Mouse (Mus musculus): ENCODE measurements around the gene Mapk8ip3.

Mapk8ip3 gene

DNA sequence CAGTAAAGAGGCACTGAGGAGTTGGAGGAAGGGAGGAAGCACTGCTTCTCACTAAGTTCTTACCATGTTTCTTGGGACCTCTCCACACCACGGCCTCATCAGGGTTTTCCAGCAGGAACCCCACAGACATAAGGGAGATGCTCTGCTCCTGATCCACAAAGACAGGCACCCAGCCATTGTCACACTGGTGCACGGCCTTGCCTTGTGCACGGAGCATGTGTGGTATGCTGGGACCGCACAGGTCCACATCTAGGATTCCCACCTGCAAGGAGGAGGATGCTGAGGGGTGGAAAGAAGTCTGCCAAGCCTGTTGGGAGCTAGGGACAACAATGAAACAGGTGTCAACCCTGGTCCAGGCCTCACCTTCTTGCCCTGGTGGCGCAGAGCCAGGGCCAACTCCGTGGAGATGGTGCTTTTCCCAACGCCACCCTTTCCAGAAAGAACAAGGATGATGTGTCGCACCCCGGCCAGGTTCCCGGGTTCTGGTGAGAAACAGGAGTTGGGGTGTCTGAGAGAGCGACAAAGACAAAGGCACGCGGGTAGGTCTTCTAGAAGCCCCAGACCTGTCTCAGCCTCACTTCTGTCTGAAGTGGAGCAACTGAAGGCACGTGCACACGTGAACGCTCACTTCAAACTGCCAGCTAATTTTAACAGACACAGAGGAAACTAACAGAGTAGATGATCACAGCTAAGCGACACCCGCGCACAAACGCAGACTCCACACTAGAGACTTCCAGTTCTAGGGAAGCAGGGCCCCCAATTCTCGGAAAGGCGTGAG, 51.2 kb downstream of the Mapk8ip3 start:
- no peak for DNase-seq (ENCODE audit: low spot score)

DNA sequence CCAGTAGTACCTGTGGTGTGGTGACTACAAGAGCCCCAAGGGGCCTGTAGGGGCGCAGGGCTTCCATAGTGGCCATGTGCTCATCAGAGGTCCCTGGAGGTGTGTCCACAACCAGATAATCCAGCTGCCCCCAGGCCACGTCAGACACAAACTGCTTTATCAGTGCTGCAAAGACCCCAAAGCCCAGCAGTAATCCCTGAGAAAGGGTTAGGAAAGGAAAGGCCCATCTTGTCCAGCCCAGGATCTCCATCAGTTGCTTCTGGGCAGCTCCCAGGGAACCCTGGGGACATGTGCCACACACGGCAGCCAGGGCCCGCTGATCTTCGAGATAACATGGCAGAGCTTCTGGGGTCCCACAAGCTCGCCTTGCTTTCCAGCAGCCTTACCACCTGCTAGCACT, 52.4 kb downstream of the Mapk8ip3 start:
- DNase-seq (ENCODE audit: low spot score), result no peak

DNA sequence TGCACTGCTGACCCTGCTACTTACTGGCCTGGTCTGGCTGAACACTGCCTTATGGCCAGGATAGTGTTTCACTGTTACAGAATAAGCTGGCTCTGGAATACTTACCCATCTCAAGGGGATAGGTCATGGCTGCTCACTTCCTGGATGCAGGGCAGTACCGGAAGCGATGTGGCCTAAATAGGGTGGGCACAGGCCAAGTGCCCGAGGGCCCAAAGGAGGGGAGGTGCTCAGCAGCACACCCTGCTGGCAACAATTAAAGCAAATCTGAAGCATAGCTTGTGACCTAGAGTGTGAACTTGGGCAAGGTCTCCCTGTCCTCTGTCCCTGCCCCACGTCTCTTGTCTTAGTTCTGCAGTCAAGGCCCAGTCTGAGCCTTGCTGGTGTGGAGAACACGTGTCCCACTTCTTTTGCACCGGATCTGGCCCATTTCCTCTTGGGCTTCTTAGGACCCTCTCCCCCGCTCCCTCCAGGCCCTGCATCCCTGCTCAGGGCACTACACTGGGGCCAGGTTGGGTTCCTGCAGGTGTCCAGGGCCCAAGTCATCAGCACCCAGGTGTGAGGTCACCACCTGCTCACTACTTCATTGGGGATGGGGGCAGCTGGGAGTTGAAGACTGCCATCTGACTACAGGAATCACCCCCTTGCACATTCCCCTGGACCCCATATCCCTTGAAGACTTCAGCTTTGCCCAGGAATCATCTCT, 54.9 kb downstream of the Mapk8ip3 start:
- no peak for DNase-seq (ENCODE audit: low spot score)

DNA sequence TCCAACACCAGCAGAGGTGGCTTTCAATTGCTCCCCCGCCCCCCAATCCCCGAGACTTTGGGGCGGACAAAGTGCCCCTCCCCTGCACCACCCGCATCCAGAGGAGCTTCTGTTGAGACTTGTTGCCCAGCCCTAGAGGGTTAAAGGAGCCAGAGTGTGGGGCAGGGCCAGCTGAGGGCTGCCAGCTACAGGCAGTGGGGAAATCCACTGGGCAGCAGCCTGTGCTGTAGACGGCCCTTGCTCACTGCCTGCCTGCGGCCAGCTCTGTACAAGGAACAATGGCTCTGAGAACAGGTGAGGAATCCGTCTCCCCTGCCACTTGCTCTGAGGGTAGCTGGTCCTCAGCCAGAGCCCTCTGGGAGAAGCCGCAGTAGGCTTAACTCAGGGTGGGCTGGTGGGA, 58.2 kb downstream of the Mapk8ip3 start:
- no peak for DNase-seq (ENCODE audit: low spot score)

DNA sequence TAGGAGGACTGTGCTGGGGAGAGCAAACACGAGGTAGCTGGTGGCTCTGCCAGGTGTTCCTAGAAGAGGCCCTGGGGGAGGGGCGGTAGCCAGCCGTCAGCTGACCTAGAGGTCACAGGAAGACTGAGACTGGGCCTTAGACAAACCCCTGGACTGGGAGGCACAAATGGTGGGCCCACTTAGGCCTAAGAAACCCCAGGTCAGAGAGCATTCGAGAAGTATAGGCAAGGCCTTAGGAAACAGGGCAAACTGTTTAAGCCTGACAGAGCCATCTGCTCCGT, 58.7 kb downstream of the Mapk8ip3 start:
- no peak for DNase-seq (ENCODE audit: low spot score)

DNA sequence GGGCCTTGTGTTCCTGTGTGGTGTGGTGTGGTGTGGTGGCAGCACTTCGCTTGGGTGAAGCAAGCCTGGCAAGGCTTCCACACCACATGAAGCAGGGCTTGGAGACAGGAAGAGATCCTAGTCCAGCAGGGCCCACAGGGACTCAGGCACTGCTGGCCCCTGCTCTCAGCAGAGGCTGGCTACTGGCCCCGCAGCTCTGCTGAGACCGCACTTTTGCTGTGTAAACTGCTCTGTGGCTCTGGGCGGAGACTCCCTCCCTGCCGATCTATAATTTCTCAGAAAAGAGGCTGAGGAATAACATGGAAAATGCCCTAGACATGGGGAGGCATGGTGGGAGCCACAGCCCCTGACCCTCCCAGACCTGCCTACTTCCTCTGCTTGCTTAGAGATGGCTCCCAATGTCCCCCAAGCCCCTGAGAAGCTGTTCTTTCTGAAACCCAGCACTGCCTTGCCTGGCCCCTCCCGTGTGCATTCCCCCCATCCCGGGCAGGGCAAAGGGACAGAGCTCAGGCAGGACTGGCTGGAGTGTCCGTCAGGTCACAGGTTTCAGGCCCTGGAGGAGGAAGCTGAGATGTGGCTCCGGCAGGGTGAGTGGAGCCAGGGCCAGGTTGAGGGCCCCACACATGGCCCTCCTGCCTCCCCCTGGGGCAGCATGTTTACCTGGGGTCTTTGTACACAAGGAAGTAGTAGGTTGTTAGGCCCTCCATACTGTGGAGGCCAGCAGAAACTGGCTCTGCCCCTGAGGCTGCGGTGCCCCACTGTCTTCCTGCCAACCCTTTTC, 59.3 kb downstream of the Mapk8ip3 start:
- no peak for DNase-seq (ENCODE audit: low spot score)

DNA sequence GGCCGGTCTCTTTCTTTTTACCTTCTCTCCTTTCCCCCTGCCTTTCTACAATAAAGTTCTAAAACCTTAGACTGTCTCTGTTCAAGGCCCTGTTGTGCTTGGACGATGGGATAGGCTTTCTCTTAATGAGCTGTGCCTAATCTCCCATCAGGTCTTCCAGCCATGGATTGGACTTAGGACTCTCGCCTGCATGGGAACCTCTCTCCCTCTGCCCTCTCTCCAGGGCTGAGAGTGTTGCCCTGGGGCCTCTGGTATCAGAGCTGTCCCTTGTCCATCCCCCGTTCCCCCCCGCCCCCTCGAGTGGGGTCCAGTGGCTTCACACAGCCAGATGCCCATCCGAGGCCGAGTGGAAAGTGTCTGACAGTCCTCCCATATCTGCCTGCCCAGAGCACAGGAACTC, 61.8 kb downstream of the Mapk8ip3 start:
- DNase-seq (ENCODE audit: low spot score), result no peak

DNA sequence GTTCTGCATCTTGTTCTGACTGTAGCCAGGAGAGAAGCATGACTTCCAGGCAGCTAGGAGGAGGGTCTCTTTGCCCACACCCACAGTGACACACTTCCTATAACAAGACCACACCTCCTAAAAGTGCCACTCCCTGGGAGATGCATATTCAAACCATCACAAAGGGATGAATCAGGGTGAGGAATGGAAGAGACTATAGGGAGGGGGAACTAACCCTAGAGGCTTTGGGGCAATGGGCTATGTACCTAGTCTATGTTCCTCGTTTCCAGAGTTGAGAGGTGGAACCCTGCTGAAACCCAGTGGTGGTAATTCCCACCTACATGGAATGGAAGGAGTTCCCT, 62.4 kb downstream of the Mapk8ip3 start:
- no peak for DNase-seq (ENCODE audit: low spot score)

DNA sequence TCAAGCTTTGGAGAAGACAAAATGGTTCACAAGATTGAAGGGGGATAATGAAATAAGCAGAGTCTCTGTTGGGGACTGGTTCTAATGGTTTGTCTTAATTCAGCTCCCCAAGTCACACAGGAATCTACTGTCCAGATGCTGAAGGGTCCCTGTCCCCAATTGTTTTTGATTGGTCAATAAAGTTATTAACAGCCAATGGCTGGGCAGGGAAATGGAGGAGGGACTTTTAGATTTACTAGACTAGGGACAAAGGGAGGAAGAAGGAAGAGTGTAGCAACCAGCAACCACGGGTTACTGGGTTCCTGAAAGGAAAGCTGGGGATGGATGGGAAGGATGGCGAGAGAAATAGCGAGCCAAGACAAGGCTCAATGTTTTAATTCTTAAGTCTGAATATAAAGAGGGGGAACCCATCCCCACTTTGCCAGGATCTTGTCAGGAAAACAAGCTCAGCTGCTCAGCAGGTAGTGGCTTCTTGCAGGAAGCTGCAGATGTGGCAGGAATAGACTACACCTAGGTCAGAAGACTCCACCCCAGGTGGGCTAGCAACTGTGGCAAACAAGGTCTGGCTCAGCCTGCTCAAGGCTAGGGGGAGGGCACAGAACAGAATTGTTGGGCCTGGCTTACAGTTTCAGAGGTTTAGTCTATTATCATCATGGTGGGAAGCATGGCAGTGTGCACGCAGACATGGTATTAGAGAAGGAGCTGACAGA, 62.9 kb downstream of the Mapk8ip3 start:
- no peak for DNase-seq (ENCODE audit: low spot score)

DNA sequence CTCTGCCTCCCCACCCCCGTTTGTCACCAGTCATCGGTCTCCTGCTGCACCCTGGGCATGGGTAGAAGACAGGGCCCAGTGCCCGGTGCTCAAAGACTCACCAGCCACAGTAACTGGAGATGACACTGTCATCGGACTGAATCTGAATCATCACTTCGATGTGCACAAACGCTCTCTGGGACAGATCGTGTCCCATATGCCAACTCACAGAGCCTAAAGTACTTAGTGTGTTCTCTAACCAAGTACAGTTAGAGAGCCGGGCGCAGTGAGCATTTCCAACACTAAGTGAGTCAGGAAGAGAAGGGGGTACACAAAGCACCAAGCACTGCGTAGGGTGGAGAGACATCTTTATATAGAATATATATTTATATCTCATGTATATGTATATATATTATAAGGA, 68.9 kb downstream of the Mapk8ip3 start:
- DNase-seq (ENCODE audit: low spot score), result no peak

DNA sequence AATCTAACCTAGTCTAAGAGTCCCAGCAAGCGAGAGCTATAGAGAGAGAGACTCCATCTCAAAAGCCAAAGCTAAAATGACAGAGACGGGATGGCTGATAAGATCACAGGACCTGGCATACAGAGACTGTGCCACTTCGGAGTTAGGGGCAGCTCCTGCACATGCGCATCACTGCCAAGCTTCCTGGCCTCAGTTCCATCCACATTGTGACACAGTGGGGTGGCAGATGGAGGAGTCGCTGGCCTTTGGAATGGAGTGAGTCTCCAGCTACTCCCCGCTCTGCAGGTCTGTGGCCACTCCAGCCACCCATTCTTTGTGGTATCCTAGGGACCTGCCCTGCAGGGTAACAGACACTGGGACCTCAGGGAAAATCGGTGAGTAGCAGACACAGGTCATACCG, 71.0 kb downstream of the Mapk8ip3 start, which contains the start of gene Igfals:
Gene Igfals (plus strand): TSS at position 222 of the 400 bp plus-strand sequence.
- no peak for DNase-seq (ENCODE audit: low spot score)

DNA sequence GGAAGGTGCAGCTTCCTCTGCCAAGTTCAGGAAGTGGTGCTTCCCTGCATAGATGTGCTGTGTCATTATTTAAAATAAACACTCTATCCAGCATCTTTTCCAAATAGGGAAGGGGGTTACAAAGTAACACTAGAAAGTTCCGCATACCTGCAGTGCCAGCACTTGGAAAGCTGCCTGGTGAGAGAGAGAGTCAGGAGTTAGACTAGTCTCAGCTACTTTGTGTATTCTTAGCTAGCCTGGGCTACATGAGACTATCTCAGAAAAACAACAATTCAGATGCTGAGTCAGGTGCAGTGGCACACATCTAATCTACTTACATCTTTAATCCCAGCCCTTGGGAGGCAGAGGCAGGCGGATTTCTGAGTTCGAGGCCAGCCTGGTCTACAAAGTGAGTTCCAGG, 75.0 kb downstream of the Mapk8ip3 start:
- no peak for DNase-seq (ENCODE audit: low spot score)

DNA sequence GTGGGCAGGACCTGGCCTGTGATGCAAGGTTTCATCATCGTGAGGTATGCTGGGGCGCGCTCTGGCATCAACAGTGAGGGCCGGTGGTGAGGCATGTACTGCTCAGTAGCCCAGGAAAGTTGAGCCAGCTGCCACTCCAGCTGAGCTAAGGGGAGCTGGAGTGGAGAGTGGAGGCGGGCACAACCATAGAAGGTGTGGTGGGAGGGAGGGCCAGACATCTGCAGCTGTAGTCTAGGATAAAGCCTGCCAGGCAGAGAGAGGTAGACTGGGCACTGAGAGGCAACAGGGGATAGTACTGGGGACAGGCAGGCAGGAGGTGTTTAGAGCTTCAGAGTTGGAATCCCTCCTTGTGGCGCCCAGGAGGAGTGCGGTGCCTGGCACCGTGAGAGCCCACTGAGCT, 76.7 kb downstream of the Mapk8ip3 start:
- no peak for DNase-seq (ENCODE audit: low spot score)

DNA sequence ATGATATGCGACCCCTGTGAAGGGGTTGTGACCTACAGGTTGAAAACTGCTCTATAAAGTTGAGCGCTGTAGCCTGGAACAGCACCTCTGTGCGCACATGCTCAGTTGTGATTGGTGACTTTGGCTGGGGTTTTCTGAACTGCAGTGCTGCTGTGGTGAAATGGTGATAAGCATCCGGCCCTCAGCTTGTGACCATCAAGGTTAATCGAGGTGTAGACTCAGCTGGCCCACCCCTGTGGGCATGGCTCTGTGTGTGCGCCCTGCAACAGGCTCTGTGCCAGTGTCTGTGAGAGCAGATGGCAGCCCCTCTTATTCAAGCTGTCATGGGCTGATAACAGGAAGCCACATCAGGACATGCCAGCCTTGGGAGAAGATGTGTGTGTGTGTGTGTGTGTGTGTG, 77.8 kb downstream of the Mapk8ip3 start:
- DNase-seq (ENCODE audit: low spot score), result no peak

DNA sequence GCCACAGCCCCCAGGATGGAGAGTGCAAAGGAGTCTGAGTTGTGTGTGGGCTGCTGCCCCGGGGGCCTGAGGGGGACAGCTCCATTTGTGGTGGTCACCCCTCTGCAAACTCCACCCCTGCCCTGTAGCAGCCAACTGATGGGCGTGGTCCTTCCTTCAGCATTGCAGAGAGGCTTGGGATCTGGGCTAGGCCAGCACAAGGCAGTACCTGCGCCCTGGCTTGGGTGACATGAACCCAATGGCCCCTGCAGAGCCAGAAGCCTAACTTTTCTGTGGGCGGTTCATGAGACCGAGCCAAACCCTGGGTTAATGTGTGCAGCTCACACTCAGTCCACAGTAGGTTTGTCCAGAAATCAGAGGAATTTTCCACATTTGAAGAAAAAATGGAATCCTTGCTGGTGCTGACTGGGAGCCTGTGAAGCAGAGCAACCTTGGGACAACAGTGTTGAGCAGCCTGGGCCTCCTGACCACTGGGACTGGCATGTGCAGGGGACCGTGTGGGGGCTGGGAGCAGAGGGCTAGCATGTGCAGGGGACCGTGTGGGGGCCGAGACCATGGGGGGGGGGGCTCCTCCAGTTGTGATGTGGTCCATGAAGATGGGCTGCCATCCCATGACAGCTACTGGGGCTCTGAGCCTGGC, 78.8 kb downstream of the Mapk8ip3 start:
- no peak for DNase-seq (ENCODE audit: low spot score)

DNA sequence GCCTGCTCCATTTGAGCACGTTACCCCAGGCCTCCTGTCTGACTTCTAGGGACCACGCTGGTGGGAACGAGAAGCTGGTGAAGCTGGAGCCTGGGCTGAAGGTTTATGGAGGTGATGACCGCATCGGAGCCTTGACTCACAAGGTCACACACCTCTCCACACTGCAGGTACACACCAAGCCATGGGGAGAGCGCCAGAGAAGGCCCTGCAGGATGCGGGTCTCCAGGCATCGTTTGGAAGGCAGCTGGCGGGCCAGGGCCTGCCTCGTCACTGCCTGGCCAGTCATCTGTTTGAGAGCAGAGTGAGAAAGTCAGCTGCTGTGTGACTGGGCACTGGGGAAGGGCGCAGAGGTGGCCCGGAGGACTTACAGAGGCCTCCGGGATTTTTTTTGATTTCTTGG, 80.2 kb downstream of the Mapk8ip3 start:
- no peak for DNase-seq (ENCODE audit: low spot score)

DNA sequence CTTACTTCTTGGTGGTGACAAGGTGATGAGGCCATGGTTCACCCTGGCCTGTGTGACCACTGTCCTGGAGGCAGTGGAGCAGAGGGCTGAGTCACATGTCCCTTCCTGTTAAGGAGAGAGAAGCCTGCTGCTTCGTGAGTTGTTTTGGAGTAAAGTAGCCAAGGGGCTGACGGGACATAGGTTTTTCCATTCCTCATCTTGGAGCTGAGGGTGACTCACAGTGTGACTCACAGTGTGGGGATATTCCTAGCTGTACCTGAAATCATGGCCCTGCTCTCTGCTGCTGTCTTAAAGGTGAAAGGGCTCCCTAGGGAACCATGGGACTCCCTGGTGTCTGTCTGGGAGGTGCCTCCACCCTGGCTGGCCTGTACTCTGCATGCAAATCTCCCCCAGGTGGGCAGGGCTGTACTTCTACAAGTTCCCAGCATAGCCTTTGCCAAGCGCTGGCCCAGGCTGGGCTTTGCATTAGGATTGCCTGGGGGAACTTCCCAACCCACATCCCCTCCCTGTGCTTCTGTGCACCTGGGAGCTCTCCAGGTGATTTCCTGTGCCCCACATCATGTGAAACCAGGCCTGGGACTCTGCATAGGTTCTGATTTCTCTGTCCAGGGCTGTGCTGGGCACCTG, 80.8 kb downstream of the Mapk8ip3 start:
- DNase-seq (ENCODE audit: low spot score), result no peak

DNA sequence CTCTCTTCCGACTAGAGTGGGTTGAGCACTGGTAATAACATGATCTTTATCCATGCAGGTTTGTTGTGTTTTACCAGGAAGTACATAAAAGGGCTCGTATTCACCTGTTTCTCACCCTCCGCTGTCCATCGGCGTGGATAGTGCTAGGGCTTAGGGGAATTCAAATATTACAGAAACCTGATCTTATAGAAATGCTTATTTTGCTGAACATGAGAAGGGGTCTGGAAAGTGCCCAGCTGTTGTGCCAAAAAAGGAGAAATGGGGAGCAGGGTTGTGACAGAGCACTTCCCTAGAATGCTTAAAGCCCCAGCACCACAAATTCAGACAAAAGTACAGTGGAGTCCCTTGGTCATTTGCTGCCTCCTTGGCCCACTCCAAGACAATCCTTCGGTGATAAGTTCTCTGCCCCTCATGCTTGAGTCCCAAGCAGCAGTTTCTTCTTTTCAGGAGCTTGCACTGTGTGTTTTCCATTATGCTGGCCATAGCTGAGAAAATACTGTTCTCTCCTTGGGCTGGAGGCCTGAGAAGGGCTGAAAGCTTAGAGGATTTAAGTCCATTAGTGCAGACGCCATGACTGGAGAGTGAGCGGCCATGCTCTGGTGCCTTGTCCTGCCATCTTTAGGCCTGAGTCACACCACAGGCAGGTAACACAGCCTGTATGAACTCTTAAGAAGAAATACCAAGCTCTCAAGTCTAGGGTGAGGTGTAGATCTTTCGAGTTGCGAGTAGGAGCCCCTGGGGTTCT, 85.2 kb downstream of the Mapk8ip3 start:
- no peak for DNase-seq (ENCODE audit: low spot score)

DNA sequence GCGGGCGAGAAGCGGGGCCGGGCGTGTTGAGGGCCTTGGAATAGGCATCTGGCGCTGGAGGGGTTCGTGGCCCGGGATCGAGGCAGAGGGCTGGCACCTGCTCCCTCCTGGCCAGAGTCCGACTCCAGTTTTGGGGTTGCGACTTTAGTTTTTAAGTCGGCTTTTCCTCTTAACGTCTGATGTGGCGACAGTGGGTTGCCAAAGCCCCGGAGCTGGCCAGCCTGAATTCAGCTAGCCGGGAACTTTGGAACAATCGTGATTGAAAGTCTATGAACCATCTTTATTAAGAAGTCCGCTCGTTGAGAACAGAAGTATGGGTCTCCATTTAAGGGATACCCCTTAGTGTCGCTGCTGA, 86.0 kb downstream of the Mapk8ip3 start:
- no peak for DNase-seq (ENCODE audit: low spot score)

DNA sequence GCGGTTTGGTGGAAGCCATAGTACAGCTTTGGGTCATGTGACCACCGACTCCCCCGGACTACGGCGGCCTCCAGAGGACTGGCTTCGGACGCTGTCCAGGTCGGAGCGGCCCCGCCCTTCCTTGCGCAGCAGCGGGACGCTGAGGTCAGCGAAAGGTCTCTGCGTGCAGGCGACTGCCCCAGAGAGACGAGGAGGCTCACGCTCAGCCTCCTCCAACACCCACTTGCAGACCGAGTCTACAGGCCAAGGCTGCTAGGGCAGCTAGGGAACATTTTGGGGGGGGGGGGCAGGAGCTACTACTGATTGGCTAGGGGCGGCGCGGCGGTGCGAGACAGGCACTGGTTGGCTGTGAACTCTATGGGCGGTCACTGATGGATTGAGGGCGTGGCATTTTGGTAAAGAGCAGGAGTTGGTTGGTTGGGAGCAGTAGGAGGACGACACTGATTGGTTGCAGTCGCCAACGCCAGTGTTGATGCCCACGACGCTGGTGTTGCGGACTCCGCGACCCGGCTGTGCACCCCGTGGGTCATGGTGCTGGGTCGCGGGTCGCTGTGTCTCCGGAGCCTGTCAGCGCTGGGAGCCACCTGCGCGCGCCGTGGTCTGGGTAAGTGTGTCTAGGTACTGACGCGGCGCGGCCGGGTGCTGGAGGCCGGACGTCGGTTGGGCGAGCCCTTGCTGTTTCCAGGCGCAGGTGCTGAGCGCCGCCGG, 86.6 kb downstream of the Mapk8ip3 start, which contains the start of gene Fahd1:
Gene Fahd1 (minus strand): TSS at position 300 of the 708 bp plus-strand sequence.
- DNase-seq (ENCODE audit: low spot score), result peak; percentile 92

Measured in ovary, postnatal 36 days (tissue).